Mouse (Mus musculus): ENCODE results near the gene Map3k21.

- TF ChIP-seq POLR2A (IDR thresholded peaks at IDR 0.05; ENCODE audit: insufficient read length, low read depth) (no peak), USF1 (IDR thresholded peaks at IDR 0.05; ENCODE audit: low read depth) (no peak), MAX (IDR thresholded peaks at IDR 0.05; ENCODE audit: low read depth) (no peak), MYOG (IDR thresholded peaks at IDR 0.05; ENCODE audit: control insufficient read depth in 1 of 3, insufficient read depth in 1 of 3, insufficient read length in 2 of 3, low read depth in 2 of 3) (no peak)
Observed at GRCm38 (mm10) chr8:125957994-125958368, 47.7 kb downstream of the Map3k21 start.

Data from myocyte (in vitro differentiated cells).